In genomic region chr7:4856508-4856907, GRCm38 (mm10) we compare ENCODE assay signal across 24 mouse cellular contexts. TPM values are rescaled to one million over a fixed set of nuclear protein-coding genes. Genes with fewer than 3 reads are reported as not detected.
DNase-seq lines count a peak whose midpoint lies in the region; ATAC-seq and TF ChIP-seq lines count a peak whose summit lies in the region.
"Had no signal": no experiment of that assay in that cellular context is flagged by ENCODE, and none has a peak within 500 bp of the region (broad histone marks: within the 10 kb centered on the region; RNA-seq: fewer than 3 reads in every experiment).

No protein-coding gene starts in this region.

- H3K4me3 ChIP-seq in heart, embryonic 12.5 days = no peak overlapping the region
- no peak overlapping the region for H3K4me3 ChIP-seq in heart, embryonic 10.5 days
- no peak overlapping the region for H3K4me3 ChIP-seq in heart, adult 2 months
- H3K4me3 ChIP-seq in liver, adult 2 months (ENCODE audit: insufficient read depth, low read depth, low read length) = no peak overlapping the region
- H3K4me3 ChIP-seq in liver, embryonic 11.5 days (ENCODE audit: low read depth, low read length) = no peak overlapping the region

- no peaks in the 10 kb centered on the region for H3K4me1 ChIP-seq in heart, embryonic 12.5 days (replicated peaks)
- H3K4me1 ChIP-seq in heart, embryonic 10.5 days = no peaks in the 10 kb centered on the region
- no peaks in the 10 kb centered on the region for H3K4me1 ChIP-seq in heart, adult 2 months (ENCODE audit: control insufficient read depth, insufficient read depth, low read length)
- peaks cover 10% of the 10 kb centered on the region for H3K4me1 ChIP-seq in liver, adult 2 months (ENCODE audit: control insufficient read depth, insufficient read depth, low read length)
- no peaks in the 10 kb centered on the region for H3K4me1 ChIP-seq in liver, embryonic 11.5 days (replicated peaks; ENCODE audit: control insufficient read depth, insufficient read depth, low read length)

- no peak for TF ChIP-seq EP300 in heart, adult 2 months (IDR thresholded peaks at IDR 0.05; ENCODE audit: insufficient read depth, low read depth, low read length)

- intact Hi-C loops in heart, adult 2 months (cut with DNase I) = no loop called here

- DNase-seq in heart, adult 11 months = peak; percentile 74
- peak; percentile 28 for DNase-seq in heart, embryonic 10.5 days (ENCODE audit: low spot score)
- DNase-seq in heart, adult 2 months = no peak
- DNase-seq in liver, adult 2 months (ENCODE audit: extremely low read depth, low read depth, low spot score) = peak; percentile 71
- no peak for DNase-seq in liver, embryonic 11.5 days (ENCODE audit: low spot score)
- DNase-seq: adrenal gland, adult 2 months; adrenal gland, adult 8-10 months; adrenal gland, postnatal 10 days; adrenal gland, postnatal 14 days; adrenal gland, postnatal 25 days; adrenal gland, postnatal 36 days; B cell, adult 2 months; cerebellum, adult 11 months; cerebellum, adult 11-12 months; cerebellum, adult 18-20 months had no signal

- peaks cover 10% of the 10 kb centered on the region for H3K27me3 ChIP-seq in heart, embryonic 12.5 days (replicated peaks)
- peaks cover 23% of the 10 kb centered on the region for H3K27me3 ChIP-seq in heart, embryonic 10.5 days (ENCODE audit: insufficient read depth, poor library complexity, severe bottlenecking)
- H3K27me3 ChIP-seq in heart, adult 2 months (ENCODE audit: control insufficient read depth, insufficient read depth, low read length) = no peaks in the 10 kb centered on the region
- H3K27me3 ChIP-seq in liver, adult 2 months (ENCODE audit: control insufficient read depth, insufficient read depth, low read length) = no peaks in the 10 kb centered on the region
- H3K27me3 ChIP-seq in liver, embryonic 11.5 days (replicated peaks; ENCODE audit: control insufficient read depth, insufficient read depth, low read length) = peaks cover 6% of the 10 kb centered on the region
- H3K27me3 ChIP-seq: CH12.LX had no signal

- ATAC-seq in heart, embryonic 12.5 days (ENCODE audit: insufficient number of reproducible peaks, low FRiP score) = no peak
- ATAC-seq in liver, embryonic 11.5 days (replicated peaks; ENCODE audit: low FRiP score) = no peak
- ATAC-seq: activated CD4-positive, CD25-positive, alpha-beta regulatory T cell, adult 4 months; CD4-positive, CD25-positive, alpha-beta regulatory T cell, adult 4 months; Patski had no signal

- 78% methylated on average over 9 of the region's 9 CpGs for WGBS in heart, embryonic 12.5 days
- WGBS in heart, embryonic 10.5 days = 85% methylated on average over 9 of the region's 9 CpGs
- 85% methylated on average over 9 of the region's 9 CpGs for WGBS in heart, adult 2 months
- 25% methylated on average over 9 of the region's 9 CpGs for WGBS in liver, adult 2 months
- WGBS in liver, embryonic 11.5 days = 72% methylated on average over 9 of the region's 9 CpGs

- H3K27ac ChIP-seq in heart, embryonic 12.5 days (ENCODE audit: poor library complexity, severe bottlenecking) = no peak overlapping the region
- no peak overlapping the region for H3K27ac ChIP-seq in heart, embryonic 10.5 days
- H3K27ac ChIP-seq in heart, adult 2 months = no peak overlapping the region
- H3K27ac ChIP-seq in liver, adult 2 months (replicated peaks; ENCODE audit: insufficient read depth, low read depth, low read length) = no peak overlapping the region
- H3K27ac ChIP-seq in liver, embryonic 11.5 days (ENCODE audit: low read depth, low read length) = no peak overlapping the region

- H3K9me3 ChIP-seq in heart, embryonic 12.5 days (replicated peaks) = no peaks in the 10 kb centered on the region; the same call in 1 of the 2 replicates
- H3K9me3 ChIP-seq in heart, embryonic 10.5 days = no peaks in the 10 kb centered on the region
- no peaks in the 10 kb centered on the region for H3K9me3 ChIP-seq in liver, embryonic 11.5 days (ENCODE audit: control insufficient read depth, low read length)
- H3K9me3 ChIP-seq: G1E had no signal

- no peak overlapping the region for H3K4me2 ChIP-seq in heart, embryonic 12.5 days
- H3K4me2 ChIP-seq in liver, embryonic 11.5 days = no peak overlapping the region

- no peak for TF ChIP-seq CTCF in heart, adult 2 months (IDR thresholded peaks at IDR 0.05)
- TF ChIP-seq CTCF in liver, adult 2 months (IDR thresholded peaks at IDR 0.05; ENCODE audit: low read depth, low read length) = no peak

- no peak for TF ChIP-seq POLR2A in heart, adult 2 months (IDR thresholded peaks at IDR 0.05; ENCODE audit: insufficient read depth, low read depth, low read length)
- TF ChIP-seq POLR2A in liver, adult 2 months (IDR thresholded peaks at IDR 0.05; ENCODE audit: extremely low read depth, insufficient read depth, low read length) = no peak

- no peak overlapping the region for H3K9ac ChIP-seq in heart, embryonic 12.5 days
- no peak overlapping the region for H3K9ac ChIP-seq in heart, adult 2 months (ENCODE audit: low read depth, low read length)
- H3K9ac ChIP-seq in liver, adult 2 months (ENCODE audit: low read depth, low read length) = no peak overlapping the region
- no peak overlapping the region for H3K9ac ChIP-seq in liver, embryonic 11.5 days (ENCODE audit: low read depth, low read length)

- no peaks in the 10 kb centered on the region for H3K79me2 ChIP-seq in heart, adult 2 months (replicated peaks; ENCODE audit: control insufficient read depth, insufficient read depth, low read length)
- no peaks in the 10 kb centered on the region for H3K79me2 ChIP-seq in liver, adult 2 months (ENCODE audit: control insufficient read depth, insufficient read depth, low read length)

- H3K36me3 ChIP-seq in heart, embryonic 12.5 days = no peaks in the 10 kb centered on the region
- H3K36me3 ChIP-seq in heart, embryonic 10.5 days = no peaks in the 10 kb centered on the region
- H3K36me3 ChIP-seq in heart, adult 2 months (ENCODE audit: control insufficient read depth, insufficient read depth, low read length) = no peaks in the 10 kb centered on the region
- H3K36me3 ChIP-seq in liver, adult 2 months (ENCODE audit: control insufficient read depth, insufficient read depth, low read length) = no peaks in the 10 kb centered on the region
- H3K36me3 ChIP-seq in liver, embryonic 11.5 days (ENCODE audit: control insufficient read depth, insufficient read depth, low read length) = no peaks in the 10 kb centered on the region
- H3K36me3 ChIP-seq: G1E had no signal

RNA-seq across cellular contexts. Expression of gene Shisa7, which starts 12.0 kb away (rescaled TPM):
- 0.05 TPM in 1 of 2 replicates, not detected in the other for polyA plus RNA-seq in heart, embryonic 12.5 days (2016; fragmentation: Nextera tagmentation; extraction: Ambion mirVana)
- polyA plus RNA-seq in heart, embryonic 10.5 days (2016; fragmentation: Nextera tagmentation; extraction: Ambion mirVana) = 0.14 TPM in 1 of 2 replicates, not detected in the other
- under 1 TPM in 1 of 2 experiments, not detected in 1; 0.07 TPM for total RNA-seq in heart, adult 2 months (2021)
- 0.09 and 0.12 TPM in 2 replicates for polyA plus RNA-seq in heart, adult 2 months (2012; rRNA removed)
- total RNA-seq in liver, adult 2 months (2014; rRNA removed) = under 0.01 TPM in 1 of 2 replicates, not detected in the other
- polyA plus RNA-seq in liver, adult 2 months (2012; rRNA removed) = 0.02 and 0.12 TPM in 2 replicates
- polyA plus RNA-seq in liver, embryonic 11.5 days (2014; fragmentation: Nextera tagmentation; extraction: Ambion mirVana) = 0.03 and 0.11 TPM in 2 replicates
- total RNA-seq: CH12.LX, MEL had no signal
- polyA plus RNA-seq: C2C12, G1E had no signal

RNA-seq across cellular contexts. Expression of gene Isoc2b, which starts 13.6 kb away (rescaled TPM):
- polyA plus RNA-seq in heart, embryonic 12.5 days (2016; fragmentation: Nextera tagmentation; extraction: Ambion mirVana) = 3.9 and 4.4 TPM in 2 replicates
- polyA plus RNA-seq in heart, embryonic 10.5 days (2016; fragmentation: Nextera tagmentation; extraction: Ambion mirVana) = 3.9 TPM in 2 replicates
- total RNA-seq in heart, adult 2 months (2021) = 1 to 10 TPM; 3.5 to 3.8 TPM
- polyA plus RNA-seq in heart, adult 2 months (2012; rRNA removed) = 10.0 and 10.3 TPM in 2 replicates
- total RNA-seq in liver, adult 2 months (2014; rRNA removed) = 23.6 and 40.2 TPM in 2 replicates
- 24.0 and 34.6 TPM in 2 replicates for polyA plus RNA-seq in liver, adult 2 months (2012; rRNA removed)
- 5.2 and 5.3 TPM in 2 replicates for polyA plus RNA-seq in liver, embryonic 11.5 days (2014; fragmentation: Nextera tagmentation; extraction: Ambion mirVana)

RNA-seq across cellular contexts. Expression of gene Isoc2a, which starts 20.4 kb away (rescaled TPM):
- 0.74 and 1.0 TPM in 2 replicates for polyA plus RNA-seq in heart, embryonic 12.5 days (2016; fragmentation: Nextera tagmentation; extraction: Ambion mirVana)
- 1.3 TPM in 2 replicates for polyA plus RNA-seq in heart, embryonic 10.5 days (2016; fragmentation: Nextera tagmentation; extraction: Ambion mirVana)
- total RNA-seq in heart, adult 2 months (2021) = 10 to 100 TPM; 48.9 to 55.5 TPM
- 29.3 and 30.6 TPM in 2 replicates for polyA plus RNA-seq in heart, adult 2 months (2012; rRNA removed)
- 54.3 and 63.5 TPM in 2 replicates for total RNA-seq in liver, adult 2 months (2014; rRNA removed)
- polyA plus RNA-seq in liver, adult 2 months (2012; rRNA removed) = 103 and 110 TPM in 2 replicates
- 1.3 and 1.4 TPM in 2 replicates for polyA plus RNA-seq in liver, embryonic 11.5 days (2014; fragmentation: Nextera tagmentation; extraction: Ambion mirVana)

RNA-seq across cellular contexts. Expression of gene Ube2s, which starts 44.1 kb away (rescaled TPM):
- 344 and 363 TPM in 2 replicates for polyA plus RNA-seq in heart, embryonic 12.5 days (2016; fragmentation: Nextera tagmentation; extraction: Ambion mirVana)
- polyA plus RNA-seq in heart, embryonic 10.5 days (2016; fragmentation: Nextera tagmentation; extraction: Ambion mirVana) = 337 and 447 TPM in 2 replicates
- 10 to 100 TPM; 85.1 to 99.1 TPM for total RNA-seq in heart, adult 2 months (2021)
- 167 and 265 TPM in 2 replicates for polyA plus RNA-seq in heart, adult 2 months (2012; rRNA removed)
- 22.4 and 24.2 TPM in 2 replicates for total RNA-seq in liver, adult 2 months (2014; rRNA removed)
- 45.9 and 74.3 TPM in 2 replicates for polyA plus RNA-seq in liver, adult 2 months (2012; rRNA removed)
- 367 and 402 TPM in 2 replicates for polyA plus RNA-seq in liver, embryonic 11.5 days (2014; fragmentation: Nextera tagmentation; extraction: Ambion mirVana)

RNA-seq across cellular contexts. Expression of gene Gm36210, which starts 49.8 kb away (rescaled TPM):
- polyA plus RNA-seq in heart, embryonic 12.5 days (2016; fragmentation: Nextera tagmentation; extraction: Ambion mirVana) = 0.27 and 0.30 TPM in 2 replicates
- 0.18 and 0.36 TPM in 2 replicates for polyA plus RNA-seq in heart, embryonic 10.5 days (2016; fragmentation: Nextera tagmentation; extraction: Ambion mirVana)
- under 1 TPM in 1 of 2 experiments, not detected in 1; 0.18 TPM for total RNA-seq in heart, adult 2 months (2021)
- polyA plus RNA-seq in heart, adult 2 months (2012; rRNA removed) = 0.20 and 0.29 TPM in 2 replicates
- total RNA-seq in liver, adult 2 months (2014; rRNA removed) = not detected in 2 replicates
- 0.13 TPM in 1 of 2 replicates, not detected in the other for polyA plus RNA-seq in liver, adult 2 months (2012; rRNA removed)
- 0.22 TPM in 1 of 2 replicates, not detected in the other for polyA plus RNA-seq in liver, embryonic 11.5 days (2014; fragmentation: Nextera tagmentation; extraction: Ambion mirVana)
- total RNA-seq: adrenal gland, adult 18-20 months; adrenal gland, postnatal 10 days; adrenal gland, postnatal 25 days; adrenal gland, postnatal 36 days; CH12.LX; G1E had no signal
- polyA plus RNA-seq: activated CD4-positive, CD25-positive, alpha-beta regulatory T cell, adult 4 months; adrenal gland, adult 2 months; C2C12; CD4-positive, CD25-positive, alpha-beta regulatory T cell, adult 4 months; G1E; Patski had no signal

Comparison
In these comparisons a context has a peak if more than half of its experiments do, and no peak if none do; other contexts are left out.
1. DNase-seq: peak in heart, adult 11 months (single experiment), heart, embryonic 10.5 days (single experiment) and liver, adult 2 months (single experiment); none in heart, adult 2 months (0 of 2) and liver, embryonic 11.5 days (single experiment).
2. RNA of gene Isoc2a, which starts 20.4 kb away (polyA plus RNA-seq): 103 to 110 TPM in liver, adult 2 months and 29.3 to 30.6 TPM in heart, adult 2 months; 1.3 to 1.4 TPM in liver, embryonic 11.5 days, 1.3 TPM in heart, embryonic 10.5 days and 0.74 to 1.0 TPM in heart, embryonic 12.5 days; every median in the first group is over 10 times any median in the second.